Mouse (Mus musculus): ENCODE measurements around the gene Ifit1bl1.
"Not testable (repeated sequence)": the region's sequence is repeated elsewhere in the genome, so short reads cannot be mapped to it uniquely, and the experiment has no call there.

Gene Ifit1bl1

DNA sequence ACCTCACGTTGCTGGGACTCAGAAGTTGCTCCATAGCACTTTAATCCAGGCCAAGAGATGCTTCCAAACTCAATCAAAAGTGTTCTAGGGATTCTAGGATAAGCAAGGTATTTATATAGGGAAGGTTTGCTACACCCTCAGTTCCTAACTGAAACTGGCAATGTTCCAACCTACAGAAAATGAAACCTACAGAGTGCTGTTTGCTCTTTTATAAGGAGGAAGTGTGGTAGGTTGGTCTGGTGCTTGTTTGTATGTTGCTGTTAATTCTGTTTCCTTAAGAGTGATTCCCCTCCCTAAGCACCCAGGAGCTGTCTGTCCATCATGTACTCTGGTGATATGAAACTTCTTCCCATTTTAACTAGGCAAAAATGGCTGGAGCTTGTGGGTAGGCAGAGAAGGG lies at the start of gene Ifit1bl1:
Gene Ifit1bl1, minus strand, starts transcription at position 69 of the 400 bp plus-strand sequence.
- DNase-seq (ENCODE audit: low spot score in 2 of 2), result peak; percentile 31

DNA sequence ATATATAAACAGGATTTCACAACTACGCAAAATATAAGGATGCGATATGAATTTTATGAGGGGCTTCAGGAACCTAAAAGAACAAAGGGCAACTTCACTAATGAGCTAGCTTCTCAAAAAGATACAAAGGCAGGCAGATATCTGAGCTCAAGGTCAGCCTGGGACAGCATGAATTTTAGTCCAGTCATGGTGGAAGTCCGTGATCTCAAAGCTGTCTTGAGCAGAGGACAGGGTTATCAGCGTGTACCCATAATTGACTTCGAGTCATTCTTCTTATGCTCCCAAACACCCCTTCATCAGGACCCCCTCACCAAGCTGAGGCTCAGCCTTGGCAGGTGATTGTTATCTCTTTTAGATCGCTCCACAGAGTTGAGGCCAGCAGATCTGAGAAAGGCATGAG lies 49.2 kb upstream of the Ifit1bl1 start:
- DNase-seq (ENCODE audit: low spot score in 2 of 2), result no peak

DNA sequence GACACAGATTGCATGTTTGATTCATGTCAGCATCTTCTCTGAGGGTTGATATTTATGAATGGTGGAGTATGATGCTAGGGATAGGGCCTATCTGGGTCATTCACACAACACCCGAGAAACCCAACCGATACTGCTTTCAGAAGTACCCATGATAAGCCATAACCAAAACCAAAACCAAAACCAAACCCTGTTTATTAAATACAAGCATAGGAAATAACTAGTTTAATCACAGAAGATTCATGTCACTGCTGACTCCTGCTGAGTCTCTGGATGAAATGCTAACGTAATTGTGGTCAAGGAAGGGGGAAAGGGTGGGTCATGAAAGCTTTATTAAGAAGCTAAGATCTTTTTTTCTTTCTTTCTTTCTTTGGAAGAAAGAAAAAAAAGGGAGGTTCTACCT lies 48.5 kb upstream of the Ifit1bl1 start:
- no peak for DNase-seq (ENCODE audit: low spot score in 2 of 2)

DNA sequence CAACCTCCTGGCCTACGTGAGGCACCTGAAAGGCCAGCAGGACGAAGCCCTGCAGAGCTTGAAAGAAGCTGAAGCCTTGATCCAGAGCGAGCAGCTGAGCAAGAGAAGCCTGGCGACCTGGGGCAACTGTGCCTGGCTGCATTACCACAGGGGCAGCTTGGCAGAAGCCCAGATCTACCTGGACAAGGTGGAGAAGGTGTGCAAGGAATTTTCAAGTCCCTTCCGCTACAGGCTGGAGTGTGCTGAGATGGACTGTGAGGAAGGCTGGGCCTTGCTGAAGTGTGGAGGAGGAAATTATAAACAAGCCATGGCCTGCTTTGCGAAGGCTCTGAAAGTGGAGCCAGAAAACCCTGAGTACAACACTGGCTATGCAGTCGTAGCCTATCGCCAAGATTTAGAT lies 45.9 kb upstream of the Ifit1bl1 start:
- not testable (repeated sequence) for DNase-seq (ENCODE audit: low spot score in 2 of 2)

DNA sequence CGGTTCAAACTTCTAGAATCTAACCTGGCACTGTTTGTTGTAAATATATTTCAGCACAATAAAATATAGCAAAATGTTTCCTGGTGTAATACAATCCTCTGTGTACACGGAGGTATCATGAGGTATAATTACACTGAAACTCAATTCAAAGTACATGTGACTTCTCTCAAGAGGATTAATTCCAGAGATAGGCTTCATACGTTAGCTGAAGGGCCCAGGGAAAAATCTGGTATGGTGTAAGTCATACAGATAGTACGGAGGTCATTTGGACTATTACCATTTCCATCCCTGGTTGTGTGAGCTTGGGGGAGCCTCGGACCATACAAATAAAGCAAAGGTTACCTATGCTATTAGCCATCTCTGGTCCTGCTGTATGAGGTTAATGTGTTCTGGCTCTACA lies 40.9 kb upstream of the Ifit1bl1 start:
- no peak for DNase-seq (ENCODE audit: low spot score in 2 of 2)

DNA sequence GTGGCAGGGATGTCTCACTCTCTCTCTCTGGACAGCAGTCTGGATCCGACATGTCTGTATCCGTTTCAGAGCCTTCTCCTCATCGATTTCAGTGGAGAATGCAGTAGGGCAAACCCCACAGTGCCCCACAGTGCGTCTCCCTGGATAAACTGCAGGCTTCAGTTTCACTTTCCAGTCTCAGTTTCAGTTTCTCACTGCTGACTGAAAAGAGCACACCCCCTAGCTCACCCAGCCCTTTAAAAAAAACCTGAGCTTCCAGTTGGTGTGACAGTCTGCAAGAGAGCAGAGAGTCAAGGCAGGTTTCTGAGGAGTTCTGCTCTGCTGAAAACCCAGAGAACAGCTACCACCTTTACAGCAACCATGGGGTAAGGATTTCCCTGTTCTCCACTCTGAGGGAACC lies 38.9 kb upstream of the Ifit1bl1 start, which contains the start of the genes Ifit1bl2 and Ifit1:
Gene Ifit1bl2, minus strand, starts transcription at position 121 of the 400 bp plus-strand sequence.
Gene Ifit1, plus strand, starts transcription at position 249 of the 400 bp plus-strand sequence.
- peak; percentile 36 to 46 for DNase-seq (ENCODE audit: low spot score in 2 of 2)

DNA sequence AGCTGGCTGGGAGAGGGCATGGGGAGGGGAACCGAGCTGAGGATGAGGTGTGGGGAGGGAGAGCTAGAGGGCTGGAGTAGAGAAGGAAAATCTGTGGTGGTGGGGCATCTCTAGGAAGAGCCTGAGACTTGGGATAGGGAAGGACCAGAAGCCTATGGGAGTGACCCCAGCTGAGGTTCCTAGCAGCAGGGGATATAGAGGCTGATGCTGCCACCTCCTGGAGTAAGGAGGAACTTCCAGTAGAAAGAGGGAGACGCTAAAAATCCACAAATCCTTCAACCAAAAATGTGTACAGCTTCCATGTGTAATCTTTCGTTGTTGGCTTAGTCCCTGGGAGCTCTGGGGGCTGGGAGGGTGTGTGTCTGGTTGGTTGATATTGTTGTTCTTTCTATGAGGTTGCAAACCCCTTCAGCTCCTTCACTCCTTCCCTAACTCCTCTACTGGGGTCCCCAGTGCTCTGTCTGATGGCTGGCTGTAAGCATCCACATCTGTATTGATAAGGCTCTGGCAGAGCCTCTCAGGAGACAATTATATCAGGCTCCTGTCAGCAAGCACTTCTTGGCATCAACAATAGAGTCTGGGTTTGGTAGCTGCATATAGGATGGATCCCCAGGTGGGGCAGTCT lies 35.3 kb upstream of the Ifit1bl1 start:
- DNase-seq (ENCODE audit: low spot score in 2 of 2), result peak; percentile 34 to 59

DNA sequence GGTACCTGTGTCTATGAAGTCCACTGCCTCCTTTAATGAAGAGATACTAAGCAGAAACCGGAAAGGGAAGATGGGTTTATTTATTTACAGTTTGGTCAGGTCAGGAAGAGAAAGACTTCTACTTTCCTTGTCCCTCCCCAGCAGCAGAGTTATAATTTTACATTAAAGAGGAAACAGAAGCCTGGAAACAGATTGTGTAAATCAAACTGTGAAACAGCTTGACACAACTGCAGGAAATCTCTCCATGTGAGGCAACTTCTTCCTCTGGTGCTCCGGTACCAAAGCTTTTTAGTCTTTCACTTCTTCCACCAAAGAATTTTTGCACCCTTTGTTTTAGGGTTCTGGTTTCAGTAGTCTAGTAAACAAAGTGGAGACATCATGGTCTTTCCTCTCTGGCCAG lies 31.7 kb upstream of the Ifit1bl1 start:
- DNase-seq (ENCODE audit: low spot score in 2 of 2), result no peak

DNA sequence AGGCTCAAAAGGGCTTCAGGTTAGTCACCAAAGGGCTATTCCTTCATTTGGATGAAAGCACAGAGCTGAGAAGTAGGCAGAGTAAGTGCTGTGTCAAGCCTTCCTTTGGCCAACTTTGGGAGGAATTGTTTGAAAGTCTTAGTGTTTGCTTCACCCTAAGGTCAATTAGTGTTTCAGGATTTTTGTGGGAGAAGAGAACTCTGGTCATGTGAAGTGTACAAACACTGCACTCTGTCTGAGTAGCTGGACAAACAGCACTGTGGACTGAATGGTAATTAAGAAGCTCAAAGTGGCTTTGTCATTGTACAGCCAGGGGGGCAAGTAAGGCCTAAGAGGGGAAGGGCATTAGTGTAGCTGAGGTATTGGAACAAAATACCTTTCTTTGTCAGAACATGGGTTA lies 29.7 kb upstream of the Ifit1bl1 start:
- DNase-seq (ENCODE audit: low spot score in 2 of 2), result no peak

DNA sequence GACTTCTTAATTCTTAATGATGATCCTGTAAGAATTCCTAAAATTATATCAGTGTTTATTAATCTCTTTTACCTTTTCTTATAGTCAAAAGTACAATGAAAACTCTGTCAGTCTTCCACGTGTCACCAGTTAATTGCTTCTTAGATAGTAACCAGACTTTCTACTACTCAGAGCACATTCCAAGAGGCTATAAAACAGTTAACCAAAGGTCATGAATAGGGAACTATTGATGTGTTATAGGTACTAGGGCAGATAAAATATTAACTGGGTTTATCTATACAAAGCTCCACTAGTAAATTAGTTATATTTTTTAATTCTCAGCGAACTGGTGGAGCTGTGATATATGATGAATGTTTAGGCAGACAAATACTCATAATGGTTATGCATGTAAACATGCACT lies 25.7 kb upstream of the Ifit1bl1 start:
- DNase-seq (ENCODE audit: low spot score in 2 of 2), result no peak

DNA sequence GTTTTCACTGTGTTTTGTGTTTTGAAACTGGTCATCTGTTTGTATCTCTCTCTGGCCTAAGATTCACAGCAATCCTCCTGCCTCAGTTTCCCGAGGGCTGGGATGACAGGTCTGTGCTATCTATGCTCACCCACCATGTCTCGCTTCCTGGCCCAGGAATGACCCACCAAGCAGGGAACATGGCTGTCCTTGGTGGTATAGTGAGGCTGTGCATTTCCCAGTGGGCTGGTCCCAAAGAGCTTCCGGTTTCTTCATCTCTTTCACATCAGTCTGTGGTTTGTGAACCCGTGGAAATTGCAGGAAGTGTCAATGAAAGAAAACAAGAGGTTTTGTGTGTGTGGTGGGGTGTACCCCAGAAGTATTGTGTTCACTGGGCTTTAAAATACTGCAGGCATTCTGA lies 22.9 kb upstream of the Ifit1bl1 start:
- DNase-seq (ENCODE audit: low spot score in 2 of 2), result no peak

DNA sequence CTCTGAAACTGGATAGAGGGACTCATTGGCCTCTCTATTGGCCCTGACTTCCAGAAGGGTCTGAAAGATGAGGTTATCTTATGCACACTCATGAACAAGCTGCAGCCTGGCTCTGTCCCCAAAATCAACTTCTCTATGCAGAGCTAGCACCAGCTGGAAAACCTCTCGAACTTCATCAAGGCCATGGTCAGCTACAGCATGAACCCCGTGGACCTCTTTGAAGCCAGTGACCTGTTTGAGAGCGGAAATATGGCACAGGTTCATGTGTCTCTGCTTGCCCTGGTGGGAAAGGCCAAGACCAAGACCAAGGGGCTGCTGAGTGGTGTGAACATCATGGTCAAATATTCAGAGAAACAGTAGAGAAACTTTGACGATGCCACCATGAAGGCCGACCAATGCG lies 22.0 kb upstream of the Ifit1bl1 start:
- no peak for DNase-seq (ENCODE audit: low spot score in 2 of 2)

DNA sequence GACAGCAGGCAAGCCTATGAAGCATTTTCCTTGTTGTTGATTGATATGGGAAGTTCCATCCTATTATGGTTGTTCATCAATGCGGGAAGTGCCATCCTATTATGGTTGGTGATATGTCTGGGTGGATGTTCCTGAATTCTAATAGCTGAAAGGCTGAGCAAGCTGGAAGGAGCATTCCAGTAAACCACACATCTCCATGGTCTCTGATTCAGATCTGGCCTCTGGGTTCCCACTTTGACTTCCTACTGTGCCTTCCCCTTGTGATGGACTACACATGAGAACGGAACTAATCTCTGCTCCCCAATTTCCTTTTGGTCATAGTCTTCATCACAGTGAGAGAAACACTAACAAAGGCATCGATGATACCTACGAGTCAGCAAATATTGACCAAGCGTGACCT lies 19.1 kb upstream of the Ifit1bl1 start:
- no peak for DNase-seq (ENCODE audit: low spot score in 2 of 2)

DNA sequence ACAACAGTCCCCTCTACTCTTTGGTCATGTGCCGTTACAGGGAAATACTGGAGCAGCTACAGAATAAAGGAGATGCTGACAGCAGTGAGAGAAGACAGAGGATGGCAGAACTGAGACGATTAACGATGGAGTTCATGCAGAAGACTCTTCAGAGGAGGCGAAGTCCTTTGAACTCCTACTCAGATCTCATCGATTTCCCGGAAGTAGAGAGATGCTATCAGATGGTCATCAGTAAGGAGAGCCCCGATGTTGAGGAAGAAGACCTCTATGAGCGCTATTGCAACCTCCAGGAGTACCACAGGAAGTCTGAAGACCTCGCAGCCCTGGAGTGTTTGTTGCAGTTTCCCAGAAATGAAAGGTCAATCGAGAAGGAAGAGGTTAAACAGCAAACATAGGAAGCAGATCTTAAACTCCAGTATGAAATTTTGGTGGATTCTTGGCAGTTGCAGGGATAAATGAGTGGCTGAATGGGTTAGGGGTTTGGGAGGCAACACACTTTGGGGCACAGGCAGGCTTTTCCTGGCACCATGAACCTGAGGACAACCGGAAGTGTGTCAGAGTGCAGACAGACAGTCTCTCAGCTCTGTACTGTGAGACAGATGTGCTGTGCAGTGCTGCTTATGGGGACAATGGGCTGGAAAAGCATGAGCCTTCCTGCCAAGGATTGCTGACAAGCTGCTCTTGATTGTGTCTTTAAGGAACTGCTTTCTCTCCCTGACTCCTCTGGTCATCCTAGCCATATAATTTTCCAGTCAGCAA lies 10.7 kb upstream of the Ifit1bl1 start:
- DNase-seq (ENCODE audit: low spot score in 2 of 2), result not testable (repeated sequence)

DNA sequence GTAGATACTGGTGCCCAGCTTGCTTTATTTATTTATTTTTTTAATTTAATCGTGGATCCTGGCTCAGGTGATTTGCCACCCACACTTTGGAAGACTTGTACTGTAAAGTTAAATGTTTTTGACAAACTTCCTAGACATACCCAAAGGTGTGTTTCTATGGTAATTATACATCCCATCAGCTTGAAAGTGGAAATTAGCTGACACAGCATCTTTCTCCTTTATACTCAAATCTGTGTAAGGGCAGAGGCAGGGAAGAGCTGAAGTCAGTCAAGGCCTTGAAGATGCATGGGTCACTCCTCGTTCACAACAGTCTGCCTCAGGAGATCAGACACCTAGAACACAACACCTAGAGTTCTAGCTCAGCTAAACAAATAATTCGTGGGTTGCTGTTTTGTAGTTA lies 8.4 kb upstream of the Ifit1bl1 start:
- DNase-seq (ENCODE audit: low spot score in 2 of 2), result not testable (repeated sequence)

DNA sequence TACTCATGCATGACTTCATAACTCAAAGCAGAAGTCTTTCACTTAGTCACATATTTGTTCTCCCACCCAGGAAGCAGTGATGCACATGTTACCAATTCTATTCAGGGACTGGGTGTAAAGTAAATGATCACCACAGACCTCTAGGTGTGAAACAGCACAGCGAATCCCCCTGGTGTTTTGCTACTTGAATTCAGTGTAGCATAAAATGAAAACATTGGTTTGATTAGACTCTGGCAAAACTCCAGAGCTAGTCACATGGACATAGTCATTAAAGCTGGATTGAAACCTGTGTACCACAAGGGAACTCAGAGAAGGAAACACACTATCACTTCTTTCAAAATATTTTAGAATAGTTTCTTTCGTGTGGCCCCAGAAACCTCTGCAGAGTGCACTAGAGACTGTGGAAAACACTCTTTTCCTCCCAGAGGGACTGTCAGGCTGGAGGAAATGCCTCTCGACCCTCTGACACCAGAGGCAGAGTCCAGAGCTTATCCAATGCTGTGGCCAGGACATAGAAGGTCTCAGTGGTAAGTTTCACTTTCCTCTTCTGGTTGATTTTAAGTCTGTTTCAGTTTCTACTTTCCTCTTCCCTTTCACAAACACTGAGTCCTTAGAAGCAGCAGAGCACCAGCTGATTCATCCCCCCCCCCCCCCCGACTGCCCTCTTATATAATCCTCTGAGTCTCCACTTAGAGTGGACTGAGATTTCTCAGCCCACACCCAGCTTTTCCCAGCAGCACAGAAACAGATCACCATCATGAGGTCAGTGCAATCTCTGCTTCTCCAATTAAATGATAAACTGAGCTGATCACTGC lies 5.7 kb upstream of the Ifit1bl1 start, which contains the start of gene Ifit3b:
Gene Ifit3b, plus strand, starts transcription at position 734 of the 815 bp plus-strand sequence.
- peak; percentile 33 to 61 for DNase-seq (ENCODE audit: low spot score in 2 of 2)

DNA sequence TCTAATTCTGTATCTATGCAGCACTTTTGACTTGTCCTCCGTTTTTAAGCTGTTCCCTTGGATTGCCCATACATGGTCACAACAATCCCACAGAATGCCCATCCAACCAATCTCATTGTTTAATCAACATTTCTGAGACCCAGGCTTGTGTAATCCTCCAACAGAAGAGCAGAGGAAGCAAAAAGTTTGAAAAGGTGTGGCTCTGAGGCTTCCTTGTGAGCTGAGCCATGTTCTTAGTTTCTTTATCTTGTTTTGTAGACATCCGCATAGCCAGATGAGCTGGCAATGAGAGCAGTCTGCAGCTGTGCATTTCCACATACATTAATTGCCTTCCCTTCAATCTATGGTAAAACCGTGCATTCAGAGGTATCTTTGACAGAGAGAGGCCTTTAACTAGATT lies 3.7 kb upstream of the Ifit1bl1 start:
- DNase-seq (ENCODE audit: low spot score in 2 of 2), result no peak

DNA sequence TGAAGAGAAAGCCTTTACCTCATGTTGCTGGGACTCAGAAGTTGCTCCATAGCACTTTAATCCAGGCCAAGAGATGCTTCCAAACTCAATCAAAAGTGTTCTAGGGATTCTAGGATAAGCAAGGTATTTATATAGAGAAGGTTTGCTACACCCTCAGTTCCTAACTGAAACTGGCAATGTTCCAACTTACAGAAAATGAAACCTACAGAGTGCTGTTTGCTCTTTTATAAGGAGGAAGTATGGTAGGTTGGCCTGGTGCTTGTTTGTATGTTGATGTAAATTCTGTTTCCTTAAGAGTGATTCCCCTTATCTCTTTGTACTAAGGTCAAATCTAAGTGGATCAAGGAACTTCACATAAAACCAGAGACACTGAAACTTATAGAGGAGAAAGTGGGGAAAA lies 2.5 kb downstream of the Ifit1bl1 start:
- DNase-seq (ENCODE audit: low spot score in 2 of 2), result not testable (repeated sequence)

DNA sequence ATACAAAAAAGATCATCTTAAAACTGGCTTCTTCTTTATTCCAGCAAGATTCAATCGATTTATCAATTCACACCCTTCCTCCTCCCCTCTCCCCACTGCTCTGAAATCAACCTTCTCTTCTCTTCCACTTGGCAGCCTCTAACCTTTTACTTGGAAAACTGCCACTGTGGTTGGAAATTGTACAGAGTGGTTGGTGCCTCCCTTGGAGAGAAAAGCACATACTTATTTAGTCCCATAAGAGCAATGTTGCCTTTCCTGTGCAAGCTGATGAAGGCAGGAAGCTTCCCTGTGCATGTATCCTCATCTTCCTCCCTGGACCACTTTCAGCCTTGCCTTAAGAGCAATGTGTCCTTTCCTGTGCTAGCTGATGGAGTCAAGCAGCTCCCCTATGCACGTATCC lies 3.4 kb downstream of the Ifit1bl1 start:
- no peak for DNase-seq (ENCODE audit: low spot score in 2 of 2)

DNA sequence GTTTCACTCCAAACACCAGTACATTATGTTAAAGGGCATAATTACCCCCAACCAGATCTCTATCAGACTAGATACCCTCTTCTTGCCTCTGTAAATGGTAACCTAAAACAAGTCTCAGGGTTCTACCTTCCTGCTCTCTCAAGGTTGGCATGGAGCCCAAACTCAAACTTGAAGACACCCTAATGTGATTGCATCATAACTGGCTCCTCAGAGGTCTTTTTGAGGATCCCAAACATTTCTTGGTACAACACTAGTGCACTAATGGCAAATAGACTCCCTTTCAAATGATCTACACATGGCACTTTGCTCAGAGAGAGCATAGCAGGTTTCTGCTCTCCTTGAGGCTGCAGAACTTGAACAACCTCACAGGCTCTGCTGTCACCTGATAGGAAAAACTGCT lies 4.9 kb downstream of the Ifit1bl1 start:
- DNase-seq (ENCODE audit: low spot score in 2 of 2), result no peak

DNA sequence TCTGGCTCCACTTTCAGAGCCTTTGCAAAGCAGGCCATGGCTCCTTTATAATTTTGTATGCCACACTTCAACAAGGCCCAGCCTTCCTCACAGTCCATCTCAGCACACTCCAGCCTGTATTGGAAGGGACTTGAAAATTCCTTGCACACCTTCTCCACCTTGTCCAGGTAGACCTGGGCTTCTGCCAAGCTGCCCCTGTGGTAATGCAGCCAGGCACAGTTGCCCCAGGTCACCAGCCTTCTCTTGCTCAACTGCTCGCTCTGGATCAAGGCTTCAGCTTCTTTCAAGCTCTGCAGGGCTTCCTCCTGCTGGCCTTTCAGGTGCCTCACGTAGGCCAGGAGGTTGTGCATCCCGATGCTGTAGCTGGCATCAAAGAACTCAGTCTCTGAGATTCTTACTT lies 7.2 kb downstream of the Ifit1bl1 start:
- DNase-seq (ENCODE audit: low spot score in 2 of 2), result not testable (repeated sequence)

DNA sequence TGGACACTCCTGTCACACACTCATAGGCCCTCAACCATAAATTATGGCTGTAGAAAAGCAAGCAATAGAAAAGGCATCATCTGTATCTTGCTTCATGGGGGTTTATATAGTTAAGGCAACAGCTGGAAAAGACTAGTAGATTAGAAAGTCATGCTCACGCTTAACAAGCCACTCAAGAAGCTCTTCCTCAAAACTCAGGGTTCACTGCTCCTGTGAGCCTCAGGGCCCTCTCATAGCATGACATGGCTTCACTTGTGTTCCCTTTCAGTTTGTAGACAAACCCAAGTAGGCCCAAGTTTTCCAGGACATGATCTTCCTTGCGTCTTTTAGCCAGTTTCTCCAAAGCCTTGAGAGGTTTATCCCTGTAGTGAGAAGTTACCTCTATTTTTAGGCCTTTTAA lies 8.3 kb downstream of the Ifit1bl1 start:
- DNase-seq (ENCODE audit: low spot score in 2 of 2), result no peak
